Mouse (Mus musculus) forebrain, embryonic 15.5 days (tissue): ENCODE results near the gene Lcn11. TPM values are rescaled to one million over a fixed set of nuclear protein-coding genes. Genes with fewer than 3 reads are reported as not detected.

ENCODE experiments used
- polyA plus RNA-seq: library from polyadenylated mRNA; unstranded; fragments of >200 nt; fragmentation: Nextera tagmentation; extraction: Ambion mirVana; gene quantifications from 2 replicates; pipeline ENCODE4 v1.2.1, GENCODE M21; 2015

Gene Lcn11
- polyA plus RNA-seq, 1 experiment from 2014 or later = not detected

Other genes starting within 250 kb of the Lcn11 start
- 28.2 and 28.6 TPM in 2 replicates for gene Traf2, start 230.1 kb upstream of the Lcn11 start, polyA plus RNA-seq
- 368 and 393 TPM in 2 replicates for gene Edf1, start 219.2 kb upstream of the Lcn11 start, polyA plus RNA-seq
- gene Mamdc4, start 202.2 kb upstream of the Lcn11 start, polyA plus RNA-seq = 4.2 and 5.3 TPM in 2 replicates
- 151 and 158 TPM in 2 replicates for gene Phpt1, start 201.8 kb upstream of the Lcn11 start, polyA plus RNA-seq
- 5.5 and 5.9 TPM in 2 replicates for gene Ajm1, start 195.3 kb upstream of the Lcn11 start, polyA plus RNA-seq
- gene Rabl6, start 168.5 kb upstream of the Lcn11 start, polyA plus RNA-seq = 78.8 and 81.1 TPM in 2 replicates
- gene Ccdc183, start 159.3 kb upstream of the Lcn11 start, polyA plus RNA-seq = 0.14 and 0.20 TPM in 2 replicates
- gene Tmem141, start 155.0 kb upstream of the Lcn11 start, polyA plus RNA-seq = 23.8 and 25.0 TPM in 2 replicates
- gene Fcna, start 149.0 kb upstream of the Lcn11 start, polyA plus RNA-seq = 2.2 and 2.7 TPM in 2 replicates
- not detected in 2 replicates for gene Lcn8, start 123.9 kb upstream of the Lcn11 start, polyA plus RNA-seq
- not detected in 2 replicates for gene Lcn5, start 119.1 kb upstream of the Lcn11 start, polyA plus RNA-seq
- not detected in 2 replicates for gene Lcn6, start 100.2 kb upstream of the Lcn11 start, polyA plus RNA-seq
- gene Lcn10, start 94.3 kb upstream of the Lcn11 start, polyA plus RNA-seq = not detected in 2 replicates
- not detected in 2 replicates for gene Obp2a, start 77.0 kb upstream of the Lcn11 start, polyA plus RNA-seq
- gene Bmyc, start 70.3 kb upstream of the Lcn11 start, polyA plus RNA-seq = 115 TPM in 2 replicates
- gene Obp2b, start 40.0 kb upstream of the Lcn11 start, polyA plus RNA-seq = not detected in 2 replicates
- gene Lcn3, start 11.4 kb upstream of the Lcn11 start, polyA plus RNA-seq = not detected in 2 replicates
- not detected in 2 replicates for gene Gm13539, start 5.2 kb downstream of the Lcn11 start, polyA plus RNA-seq
- gene Glt6d1, start 38.8 kb downstream of the Lcn11 start, polyA plus RNA-seq = not detected in 2 replicates
- gene Lcn9, start 46.1 kb downstream of the Lcn11 start, polyA plus RNA-seq = not detected in 2 replicates
- gene Sohlh1, start 70.2 kb downstream of the Lcn11 start, polyA plus RNA-seq = not detected in 2 replicates
- gene Kcnt1, start 86.7 kb downstream of the Lcn11 start, polyA plus RNA-seq = 6.2 and 7.7 TPM in 2 replicates
- gene Camsap1, start 206.3 kb downstream of the Lcn11 start, polyA plus RNA-seq = 69.5 and 75.9 TPM in 2 replicates
- 113 and 119 TPM in 2 replicates for gene Ubac1, start 244.7 kb downstream of the Lcn11 start, polyA plus RNA-seq